Mouse (Mus musculus) embryonic facial prominence, embryonic 12.5 days (tissue): ENCODE measurements at regions not wholly inside any gene's neighbourhood (a gene's known extent, or its start where the extent isn't known, plus 50 kb on each side); places are given as distances from the start of the nearest gene placed in this dataset.

Source experiments
- ATAC-seq: fragments of 200-750 bp; cut with Nextera tagmentation; 2 replicates; pipeline ENCODE4 v1.8.0; 2017; ENCODE audit not compliant: insufficient number of reproducible peaks, insufficient read depth, low FRiP score, low TSS enrichment
- H3K27ac ChIP-seq: fragments of 300-500 bp; sonication (generic); 2 replicates; pipeline ENCODE4 v1.5.1; 2016; ENCODE audit warnings: mild to moderate bottlenecking
- H3K27me3 ChIP-seq: fragments of 300-500 bp; sonication (generic); 2 replicates; pipeline ENCODE4 v1.6.1; 2016; ENCODE audit warnings: mild to moderate bottlenecking, moderate library complexity
- H3K36me3 ChIP-seq: fragments of 300-500 bp; sonication (generic); 2 replicates; pipeline ENCODE4 v1.6.1; 2016; ENCODE audit warnings: mild to moderate bottlenecking
- H3K4me1 ChIP-seq: fragments of 300-500 bp; sonication (generic); 2 replicates; pipeline ENCODE4 v1.6.1; 2016
- H3K4me2 ChIP-seq: fragments of 300-500 bp; sonication (generic); replicated peaks from 2 replicates; pipeline ENCODE4 v1.6.1; 2016; ENCODE audit warnings: mild to moderate bottlenecking, moderate library complexity
- H3K4me3 ChIP-seq: fragments of 300-500 bp; sonication (generic); 2 replicates; pipeline ENCODE4 v1.5.1; 2016; ENCODE audit warnings: mild to moderate bottlenecking
- H3K9ac ChIP-seq: fragments of 300-500 bp; sonication (generic); 2 replicates; pipeline ENCODE4 v1.6.1; 2016; ENCODE audit warnings: mild to moderate bottlenecking, moderate library complexity
- H3K9me3 ChIP-seq: fragments of 300-500 bp; sonication (generic); 2 replicates; pipeline ENCODE4 v1.6.1; 2016; ENCODE audit warnings: mild to moderate bottlenecking, moderate library complexity
- WGBS: fragments of 180-500 bp; shearing (Covaris S2); methylation state at CpG from one replicate; pipeline ENCODE4 v1.1.7; 2016; 5-methylcytosine and 5-hydroxymethylcytosine counted together

GRCm38 (mm10) chr6:49523184-49523583, 127.8 kb downstream of the Stk31 start:
- H3K9ac ChIP-seq = no peak overlapping the region
- H3K27me3 ChIP-seq = no peaks in the 10 kb centered on the region
- no peaks in the 10 kb centered on the region for H3K9me3 ChIP-seq
- H3K27ac ChIP-seq = no peak overlapping the region
- H3K4me3 ChIP-seq = no peak overlapping the region
- H3K4me2 ChIP-seq = no peak overlapping the region
- no peaks in the 10 kb centered on the region for H3K36me3 ChIP-seq
- WGBS = 14% methylated on average over 1 of the region's 1 CpGs
- no peaks in the 10 kb centered on the region for H3K4me1 ChIP-seq
- ATAC-seq = no peak

GRCm38 (mm10) chr6:49523696-49524095, 128.3 kb downstream of the Stk31 start:
- H3K36me3 ChIP-seq = no peaks in the 10 kb centered on the region
- H3K4me2 ChIP-seq = no peak overlapping the region
- no peak for ATAC-seq
- H3K27me3 ChIP-seq = no peaks in the 10 kb centered on the region
- no peak overlapping the region for H3K4me3 ChIP-seq
- H3K27ac ChIP-seq = no peak overlapping the region
- WGBS = 90% methylated on average over 7 of the region's 7 CpGs
- no peaks in the 10 kb centered on the region for H3K9me3 ChIP-seq
- H3K9ac ChIP-seq = no peak overlapping the region
- no peaks in the 10 kb centered on the region for H3K4me1 ChIP-seq

- H3K27me3 ChIP-seq = no peaks in the 10 kb centered on the region
- no peaks in the 10 kb centered on the region for H3K9me3 ChIP-seq
- no peak overlapping the region for H3K27ac ChIP-seq
- no peak overlapping the region for H3K4me3 ChIP-seq
- no peaks in the 10 kb centered on the region for H3K4me1 ChIP-seq
- H3K4me2 ChIP-seq = no peak overlapping the region
- 92% methylated on average over 9 of the region's 9 CpGs for WGBS
- no peak for ATAC-seq
- H3K9ac ChIP-seq = no peak overlapping the region
- H3K36me3 ChIP-seq = no peaks in the 10 kb centered on the region
Observed at GRCm38 (mm10) chr6:49533956-49534355, 138.6 kb downstream of the Stk31 start.

DNA sequence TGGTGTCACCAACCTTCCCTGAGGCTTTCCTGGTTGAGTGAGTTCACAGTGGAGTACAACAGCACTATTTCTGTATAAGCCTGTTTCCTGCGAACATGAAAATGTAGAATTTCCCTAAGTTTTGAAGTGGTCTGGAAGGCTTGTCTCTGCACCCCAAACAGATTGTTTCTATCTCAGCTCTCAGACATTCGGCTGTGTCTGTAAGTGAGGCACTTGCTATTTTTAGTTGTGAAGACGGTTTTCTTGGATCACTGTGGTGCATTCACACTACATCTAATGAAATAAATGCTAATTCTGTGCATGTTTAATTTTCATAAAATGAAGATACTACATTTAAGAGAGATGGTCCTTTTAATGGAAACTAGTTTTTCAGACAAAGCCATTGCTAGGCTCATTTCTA, 139.1 kb downstream of the Stk31 start:
- WGBS = 80% methylated on average over 3 of the region's 3 CpGs
- no peak overlapping the region for H3K4me2 ChIP-seq
- no peak overlapping the region for H3K4me3 ChIP-seq
- no peaks in the 10 kb centered on the region for H3K27me3 ChIP-seq
- H3K9me3 ChIP-seq = no peaks in the 10 kb centered on the region
- no peak overlapping the region for H3K9ac ChIP-seq
- no peaks in the 10 kb centered on the region for H3K4me1 ChIP-seq
- H3K36me3 ChIP-seq = no peaks in the 10 kb centered on the region
- ATAC-seq = no peak
- no peak overlapping the region for H3K27ac ChIP-seq

GRCm38 (mm10) chr6:49544946-49545345, 149.5 kb downstream of the Stk31 start:
- no peak overlapping the region for H3K27ac ChIP-seq
- WGBS = 91% methylated on average over 7 of the region's 7 CpGs
- H3K9me3 ChIP-seq = no peaks in the 10 kb centered on the region
- H3K4me3 ChIP-seq = no peak overlapping the region
- H3K4me1 ChIP-seq = no peaks in the 10 kb centered on the region
- no peak overlapping the region for H3K4me2 ChIP-seq
- H3K27me3 ChIP-seq = no peaks in the 10 kb centered on the region
- no peaks in the 10 kb centered on the region for H3K36me3 ChIP-seq
- no peak for ATAC-seq
- no peak overlapping the region for H3K9ac ChIP-seq

GRCm38 (mm10) chr6:49555069-49555468, 159.7 kb downstream of the Stk31 start:
- no peaks in the 10 kb centered on the region for H3K27me3 ChIP-seq
- H3K9me3 ChIP-seq = 0 out of 2 replicates have a peak, but pooled peaks cover 2% of the 10 kb centered on the region
- no peak for ATAC-seq
- no peak overlapping the region for H3K4me2 ChIP-seq
- H3K4me1 ChIP-seq = no peaks in the 10 kb centered on the region
- H3K36me3 ChIP-seq = no peaks in the 10 kb centered on the region
- WGBS = 69% methylated on average over 10 of the region's 10 CpGs
- H3K4me3 ChIP-seq = no peak overlapping the region
- no peak overlapping the region for H3K9ac ChIP-seq
- no peak overlapping the region for H3K27ac ChIP-seq

GRCm38 (mm10) chr6:49558508-49558907, 163.1 kb downstream of the Stk31 start:
- WGBS = 89% methylated on average over 1 of the region's 1 CpGs
- Histone ChIP-seq H3K9ac (no peak overlapping the region), H3K27me3 (no peaks in the 10 kb centered on the region), H3K27ac (no peak overlapping the region), H3K4me1 (no peaks in the 10 kb centered on the region), H3K36me3 (no peaks in the 10 kb centered on the region), H3K9me3 (no peaks in the 10 kb centered on the region), H3K4me2 (no peak overlapping the region), H3K4me3 (no peak overlapping the region)
- ATAC-seq = no peak

DNA sequence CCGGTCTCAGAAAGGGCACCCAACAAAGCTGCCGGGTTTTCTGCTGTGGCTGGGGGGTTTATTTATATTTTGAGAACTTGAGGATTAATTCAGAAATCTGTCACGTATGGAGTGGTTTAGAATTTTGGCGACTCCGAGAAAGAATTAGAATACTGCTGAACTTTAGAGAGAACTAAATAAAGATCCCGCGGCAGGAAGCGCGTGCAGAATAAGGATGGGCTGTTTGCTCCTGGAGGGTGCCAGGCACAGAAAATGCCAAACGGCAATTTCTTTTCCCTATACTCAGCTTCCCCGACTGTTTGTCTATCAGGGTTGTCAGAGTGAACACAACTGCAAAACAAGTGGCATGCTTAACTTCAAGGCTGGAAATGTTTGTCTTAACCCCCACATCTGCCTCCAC, 163.7 kb downstream of the Stk31 start:
- Histone ChIP-seq H3K27me3 (no peaks in the 10 kb centered on the region), H3K9ac (no peak overlapping the region), H3K4me2 (no peak overlapping the region), H3K36me3 (no peaks in the 10 kb centered on the region), H3K4me3 (no peak overlapping the region), H3K27ac (no peak overlapping the region), H3K4me1 (no peaks in the 10 kb centered on the region), H3K9me3 (no peaks in the 10 kb centered on the region)
- no peak for ATAC-seq
- 87% methylated on average over 11 of the region's 11 CpGs for WGBS

GRCm38 (mm10) chr6:49578340-49578739, 182.9 kb downstream of the Stk31 start:
- H3K9me3 ChIP-seq = no peaks in the 10 kb centered on the region
- H3K4me3 ChIP-seq = no peak overlapping the region
- 82% methylated on average over 6 of the region's 6 CpGs for WGBS
- no peaks in the 10 kb centered on the region for H3K27me3 ChIP-seq
- no peak overlapping the region for H3K27ac ChIP-seq
- H3K4me2 ChIP-seq = no peak overlapping the region
- peaks cover 4% of the 10 kb centered on the region; the same call in 1 of the 2 replicates for H3K4me1 ChIP-seq
- H3K36me3 ChIP-seq = no peaks in the 10 kb centered on the region
- no peak for ATAC-seq
- H3K9ac ChIP-seq = no peak overlapping the region

GRCm38 (mm10) chr6:49579691-49580090, 184.3 kb downstream of the Stk31 start:
- WGBS = 68% methylated on average over 4 of the region's 4 CpGs
- H3K4me2 ChIP-seq = no peak overlapping the region
- no peaks in the 10 kb centered on the region for H3K9me3 ChIP-seq
- no peaks in the 10 kb centered on the region for H3K27me3 ChIP-seq
- no peak for ATAC-seq
- H3K4me1 ChIP-seq = peaks cover 4% of the 10 kb centered on the region; the same call in 1 of the 2 replicates
- H3K36me3 ChIP-seq = no peaks in the 10 kb centered on the region
- H3K4me3 ChIP-seq = no peak overlapping the region
- no peak overlapping the region for H3K27ac ChIP-seq
- H3K9ac ChIP-seq = no peak overlapping the region

- 81% methylated on average over 8 of the region's 8 CpGs for WGBS
- no peak overlapping the region for H3K4me2 ChIP-seq
- H3K9ac ChIP-seq = no peak overlapping the region
- H3K27me3 ChIP-seq = no peaks in the 10 kb centered on the region
- no peaks in the 10 kb centered on the region for H3K36me3 ChIP-seq
- no peak overlapping the region for H3K27ac ChIP-seq
- no peaks in the 10 kb centered on the region for H3K9me3 ChIP-seq
- no peak for ATAC-seq
- no peak overlapping the region for H3K4me3 ChIP-seq
- H3K4me1 ChIP-seq = peaks cover 4% of the 10 kb centered on the region; the same call in 1 of the 2 replicates
Observed at GRCm38 (mm10) chr6:49582040-49582707, 186.8 kb downstream of the Stk31 start.

DNA sequence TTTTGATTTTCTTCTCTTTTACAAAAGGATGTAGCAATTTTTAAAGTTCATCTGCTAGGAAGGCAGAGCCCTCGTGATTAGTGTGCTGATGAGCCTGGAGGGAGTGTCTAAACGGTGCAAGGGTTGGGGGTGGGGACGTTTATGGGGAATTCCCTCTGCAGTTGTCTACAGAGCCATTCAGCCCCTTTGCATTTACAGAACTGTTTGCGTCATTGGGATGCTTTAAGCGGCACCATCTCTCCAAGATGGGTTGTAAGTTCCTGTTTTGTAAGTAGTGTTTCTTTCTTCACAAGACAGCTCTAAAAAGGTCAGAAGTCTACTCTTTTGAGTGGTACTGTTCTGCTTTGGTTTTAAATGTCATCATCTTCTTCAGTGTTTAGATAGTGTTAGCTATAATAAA, 191.1 kb downstream of the Stk31 start:
- H3K27me3 ChIP-seq = no peaks in the 10 kb centered on the region
- WGBS = 66% methylated on average over 5 of the region's 5 CpGs
- H3K4me3 ChIP-seq = no peak overlapping the region
- H3K4me1 ChIP-seq = peaks cover 4% of the 10 kb centered on the region; the same call in 1 of the 2 replicates
- ATAC-seq = no peak
- H3K27ac ChIP-seq = no peak overlapping the region
- H3K9ac ChIP-seq = no peak overlapping the region
- no peaks in the 10 kb centered on the region for H3K36me3 ChIP-seq
- H3K4me2 ChIP-seq = no peak overlapping the region
- no peaks in the 10 kb centered on the region for H3K9me3 ChIP-seq
